Mouse (Mus musculus) ES-E14 (cell line): ENCODE results near the gene Lmod3. TPM values are rescaled to one million over a fixed set of nuclear protein-coding genes. Genes with fewer than 3 reads are reported as not detected.

Experiments used
- DNase-seq: peaks from one replicate; pipeline ENCODE4 v3.0.0-alpha.2; 2013; ENCODE audit warnings: low read depth, low spot score
- H3K27ac ChIP-seq: 2 replicates; pipeline ENCODE4 v1.5.1; 2012; ENCODE audit warnings: low read depth, mild to moderate bottlenecking, low read length, moderate library complexity, mixed read lengths; ENCODE audit not compliant: poor library complexity, insufficient read depth, severe bottlenecking
- H3K36me3 ChIP-seq: 2 replicates; pipeline ENCODE4 v1.6.1; 2012; ENCODE audit warnings: mild to moderate bottlenecking, low read length, moderate library complexity, mixed read lengths; ENCODE audit not compliant: control insufficient read depth, poor library complexity, insufficient read depth, severe bottlenecking
- H3K4me1 ChIP-seq, 2 experiments: fragments of 150-350 bp in 1 of 2; sonication (generic) in 1 of 2; 2 replicates each; pipeline ENCODE4 v1.6.1; 2012; ENCODE audit warnings: low read length in 2 of 2, mild to moderate bottlenecking in 1 of 2, mixed read lengths in 1 of 2; ENCODE audit not compliant: control insufficient read depth in 2 of 2, insufficient read depth in 2 of 2, poor library complexity in 1 of 2
- H3K4me3 ChIP-seq, 2 experiments: fragments of 150-350 bp in 1 of 2; sonication (generic) in 1 of 2; 2 replicates each; pipeline ENCODE4 v1.5.1; 2012; ENCODE audit warnings: low read length in 2 of 2, low read depth in 1 of 2, mild to moderate bottlenecking in 1 of 2, mixed read lengths in 1 of 2; ENCODE audit not compliant: insufficient read depth in 1 of 2, poor library complexity in 1 of 2, severe bottlenecking in 1 of 2
- H3K9ac ChIP-seq: 2 replicates; pipeline ENCODE4 v1.6.1; 2012; ENCODE audit warnings: low read depth, mild to moderate bottlenecking, low read length, mixed read lengths; ENCODE audit not compliant: poor library complexity, insufficient read depth, severe bottlenecking
- H3K9me3 ChIP-seq: fragments of 150-350 bp; sonication (generic); 2 replicates; pipeline ENCODE4 v1.6.1; 2012; ENCODE audit warnings: low read depth, mild to moderate bottlenecking, low read length; ENCODE audit not compliant: control insufficient read depth, insufficient read depth
- CHD2 ChIP-seq: IDR thresholded peaks from 2 replicates; pipeline ENCODE4 v1.6.1; 2014; ENCODE audit warnings: mild to moderate bottlenecking, low read depth, low read length, inconsistent platforms
- HCFC1 ChIP-seq: IDR thresholded peaks from 2 replicates; pipeline ENCODE4 v1.6.1; 2012; ENCODE audit warnings: low read length, inconsistent platforms, borderline replicate concordance; ENCODE audit not compliant: insufficient read depth
- MAFK ChIP-seq: IDR thresholded peaks from 2 replicates; pipeline ENCODE4 v1.6.1; 2014; ENCODE audit warnings: mild to moderate bottlenecking, low read depth, low read length, inconsistent platforms; ENCODE audit not compliant: insufficient read depth
- ZC3H11A ChIP-seq: IDR thresholded peaks from 2 replicates; pipeline ENCODE4 v1.6.1; 2012; ENCODE audit warnings: low read depth, mild to moderate bottlenecking, inconsistent platforms, low read length, borderline replicate concordance
- ZNF384 ChIP-seq: IDR thresholded peaks from 2 replicates; pipeline ENCODE4 v1.6.1; 2012; ENCODE audit warnings: low read depth, low read length, inconsistent platforms
- in situ Hi-C, 2 experiments: fragments of 600-800 bp; cut with MboI; formaldehyde crosslinking; loops; one replicate each; pipeline ENCODE4 v1.15.1; 2025; ENCODE audit warnings: low sequenced_read_pairs in 2 of 2, inconsistent platforms in 1 of 2; ENCODE audit not compliant: unreplicated experiment in 2 of 2
- total RNA-seq: library from RNA; depleted of rRNA; stranded (reverse); fragments of 300-350 nt; gene quantifications from 2 replicates; pipeline ENCODE4 v1.2.3, GENCODE M21; 2012

Lmod3 gene
- total RNA-seq, 1 experiment = 0.09 TPM

GRCm38 (mm10) chr6:97220672-97221071, 31.9 kb downstream of the Lmod3 start:
- Histone ChIP-seq H3K9me3 (no peaks in the 10 kb centered on the region), H3K4me3 (no peak overlapping the region), H3K36me3 (no peaks in the 10 kb centered on the region), H3K9ac (no peak overlapping the region), H3K27ac (no peak overlapping the region), H3K4me1 (no peaks in the 10 kb centered on the region; a peak in 1 of 4 replicates)
- TF ChIP-seq HCFC1 (no peak), ZC3H11A (no peak), ZNF384 (no peak), CHD2 (no peak), MAFK (no peak)
- no peak for DNase-seq
- in situ Hi-C loops = no loop called here

- no peak for DNase-seq
- Histone ChIP-seq H3K27ac (no peak overlapping the region), H3K36me3 (no peaks in the 10 kb centered on the region), H3K4me1 (no peaks in the 10 kb centered on the region; a peak in 1 of 4 replicates), H3K4me3 (no peak overlapping the region), H3K9me3 (no peaks in the 10 kb centered on the region), H3K9ac (no peak overlapping the region)
- TF ChIP-seq ZNF384 = no peak
- no peak for TF ChIP-seq HCFC1
- TF ChIP-seq CHD2 = no peak
- TF ChIP-seq ZC3H11A = no peak
- TF ChIP-seq MAFK = no peak
- in situ Hi-C loops = no loop called here
These were observed 36.3 kb downstream of the Lmod3 start for GRCm38 (mm10) chr6:97216154-97216821.

- in situ Hi-C loops = no loop called here
- Histone ChIP-seq H3K9me3 (no peaks in the 10 kb centered on the region), H3K27ac (no peak overlapping the region), H3K4me1 (peaks cover 1 to 3% of the 10 kb centered on the region in 2 experiments; a peak in 2 of 4 replicates), H3K4me3 (peak overlapping the region; percentile 0 to 89; a peak in 3 of 4 replicates), H3K36me3 (no peaks in the 10 kb centered on the region), H3K9ac (peak overlapping the region; percentile 4; the same call in 1 of the 2 replicates)
- TF ChIP-seq CHD2 (no peak), MAFK (no peak), ZNF384 (no peak), HCFC1 (no peak), ZC3H11A (no peak)
- DNase-seq = no peak
These were observed 40.6 kb downstream of the Lmod3 start for GRCm38 (mm10) chr6:97211981-97212380.

GRCm38 (mm10) chr6:97210962-97211601, 41.5 kb downstream of the Lmod3 start:
- in situ Hi-C loops = no loop called here
- Histone ChIP-seq H3K9ac (peak overlapping the region; percentile 92), H3K27ac (peak overlapping the region; percentile 45), H3K36me3 (no peaks in the 10 kb centered on the region), H3K4me3 (peak overlapping the region; percentile 89 to 97), H3K4me1 (peaks cover 1 to 3% of the 10 kb centered on the region in 2 experiments; a peak in 2 of 4 replicates), H3K9me3 (no peaks in the 10 kb centered on the region)
- TF ChIP-seq MAFK (no peak), ZC3H11A (no peak), HCFC1 (no peak), ZNF384 (no peak), CHD2 (no peak)
- DNase-seq = no peak
